20 mouse cellular contexts compared by ENCODE assay signal in the genomic region with DNA sequence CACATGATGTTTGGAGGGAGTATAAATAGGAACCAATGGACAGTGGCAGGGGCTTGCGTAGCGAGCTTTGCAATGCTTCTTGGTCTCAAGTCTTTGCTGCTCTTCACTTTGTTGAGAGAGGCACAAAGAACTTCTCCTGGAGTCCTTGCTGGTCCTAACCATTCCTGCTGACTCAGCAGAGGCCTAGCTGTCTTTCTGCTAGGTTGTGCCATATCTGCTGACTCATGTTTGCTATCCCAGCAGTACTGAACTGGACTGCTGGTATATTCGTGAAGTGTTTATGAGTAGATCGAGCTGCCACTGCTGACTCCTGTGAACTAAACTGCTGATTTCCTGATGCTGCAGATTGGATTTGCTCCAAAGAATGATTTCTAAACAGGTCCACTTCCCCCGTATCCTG. TPM values are rescaled to one million over a fixed set of nuclear protein-coding genes. Genes with fewer than 3 reads are reported as not detected.
DNase-seq lines count a peak whose midpoint lies in the region; ATAC-seq and TF ChIP-seq lines count a peak whose summit lies in the region.
"Had no signal": no experiment of that assay in that cellular context is flagged by ENCODE, and none has a peak within 500 bp of the region (broad histone marks: within the 10 kb centered on the region; RNA-seq: fewer than 3 reads in every experiment).

No protein-coding gene starts in this region.

- no peak for DNase-seq in hindbrain, postnatal 0 days (ENCODE audit: low spot score)
- DNase-seq in 3T3-L1 (ENCODE audit: low read depth, low spot score) (peak; percentile 52), CH12.LX (ENCODE audit: extremely low read depth) (no peak)
- DNase-seq in spleen, postnatal 4 days (ENCODE audit: low spot score in 2 of 2), result no peak
- DNase-seq: adrenal gland, postnatal 10 days; cerebellum, adult 8-10 months; gastrocnemius, adult 2 months; kidney, postnatal 36 days; layer of hippocampus, postnatal 36 days; lung, adult 18-20 months; thymus, adult 2 months had no signal

- no peak overlapping the region for H3K9ac ChIP-seq in hindbrain, postnatal 0 days (replicated peaks; ENCODE audit: low read length)
- no peak overlapping the region for H3K9ac ChIP-seq in hindbrain, embryonic 12.5 days
- no peak overlapping the region for H3K9ac ChIP-seq in CH12.LX (ENCODE audit: insufficient read depth, low read depth)
- H3K9ac ChIP-seq in kidney, embryonic 14.5 days (ENCODE audit: low read depth, low read length), result no peak overlapping the region
- H3K9ac ChIP-seq: kidney, embryonic 15.5 days; liver, embryonic 12.5 days had no signal

- in situ Hi-C loops in CH12.LX (cut with MboI; ENCODE audit: low pct_ligation_motif_present, low pct_unique_long_range_greater_than_20kb, low sequenced_read_pairs), result loop anchor here (10.0 kb wide), 1 partner anchor 75 kb away; a partner anchor contains a TSS

- ATAC-seq in hindbrain, postnatal 0 days, result no peak
- ATAC-seq in hindbrain, embryonic 12.5 days (ENCODE audit: low FRiP score), result no peak
- ATAC-seq in erythroblast, adult 5-6 weeks (replicated peaks; ENCODE audit: low FRiP score, poor library complexity, severe bottlenecking), result peak; percentile 77
- no peak for ATAC-seq in kidney, embryonic 14.5 days (ENCODE audit: low FRiP score, low TSS enrichment)
- ATAC-seq: intestine, postnatal 0 days; liver, embryonic 12.5 days had no signal

- dilution Hi-C loops in CH12.LX (cut with MboI; ENCODE audit: extremely low pct_ligation_motif_present, extremely low pct_unique_long_range_greater_than_20kb, low sequenced_read_pairs), result no loop called here

- no peak overlapping the region for H3K4me3 ChIP-seq in hindbrain, postnatal 0 days (ENCODE audit: low read length)
- no peak overlapping the region for H3K4me3 ChIP-seq in hindbrain, embryonic 12.5 days
- no peak overlapping the region for H3K4me3 ChIP-seq in CH12.LX (replicated peaks in 1 of 3; ENCODE audit: low read depth in 2 of 3, low read length in 2 of 3, poor library complexity in 1 of 3)
- no peak overlapping the region for H3K4me3 ChIP-seq in kidney, embryonic 14.5 days (ENCODE audit: low read length)
- H3K4me3 ChIP-seq: gastrocnemius, adult 2 months; hindbrain, embryonic 10.5 days; kidney, embryonic 15.5 days; liver, embryonic 12.5 days; megakaryocyte, embryonic 14.5 days had no signal

- H3K27me3 ChIP-seq in hindbrain, postnatal 0 days (ENCODE audit: insufficient read depth, low read length), result no peaks in the 10 kb centered on the region
- H3K27me3 ChIP-seq in hindbrain, embryonic 12.5 days, result peaks cover 6% of the 10 kb centered on the region; the same call in 1 of the 2 replicates
- H3K27me3 ChIP-seq in CH12.LX (replicated peaks), result no peaks in the 10 kb centered on the region
- no peaks in the 10 kb centered on the region for H3K27me3 ChIP-seq in kidney, embryonic 14.5 days (ENCODE audit: control insufficient read depth, insufficient read depth, low read length)
- H3K27me3 ChIP-seq: kidney, embryonic 15.5 days had no signal

- WGBS in hindbrain, postnatal 0 days, result 71% methylated on average over 5 of the region's 5 CpGs
- 89% methylated on average over 5 of the region's 5 CpGs for WGBS in hindbrain, embryonic 12.5 days
- WGBS in kidney, embryonic 14.5 days, result 73% methylated on average over 5 of the region's 5 CpGs

- peak overlapping the region; percentile 12; the same call in 1 of the 2 replicates for H3K27ac ChIP-seq in hindbrain, postnatal 0 days
- H3K27ac ChIP-seq in hindbrain, embryonic 12.5 days, result no peak overlapping the region
- H3K27ac ChIP-seq in CH12.LX (ENCODE audit: insufficient read depth, low read depth), result no peak overlapping the region
- H3K27ac ChIP-seq in kidney, embryonic 14.5 days (ENCODE audit: low read depth, low read length), result no peak overlapping the region
- H3K27ac ChIP-seq: gastrocnemius, adult 2 months; hindbrain, embryonic 10.5 days; kidney, embryonic 15.5 days; liver, embryonic 12.5 days; stomach, postnatal 0 days had no signal

- H3K4me2 ChIP-seq in hindbrain, postnatal 0 days (ENCODE audit: low read depth, low read length), result no peak overlapping the region
- no peak overlapping the region for H3K4me2 ChIP-seq in hindbrain, embryonic 12.5 days (replicated peaks)
- H3K4me2 ChIP-seq in CH12.LX (ENCODE audit: insufficient read depth, low read depth, poor library complexity, severe bottlenecking), result no peak overlapping the region
- H3K4me2 ChIP-seq in kidney, embryonic 14.5 days (replicated peaks; ENCODE audit: low read depth, low read length), result no peak overlapping the region
- H3K4me2 ChIP-seq: kidney, embryonic 15.5 days; liver, embryonic 12.5 days had no signal

- no peak for TF ChIP-seq CTCF in hindbrain, postnatal 0 days (IDR thresholded peaks at IDR 0.05; ENCODE audit: low read depth)
- TF ChIP-seq CTCF in CH12.LX (conservative IDR thresholded peaks at IDR 0.05 in 1 of 2, IDR thresholded peaks at IDR 0.05 in 1 of 2; ENCODE audit: low read depth in 2 of 2, low read length in 2 of 2), result no peak

- H3K79me2 ChIP-seq in CH12.LX (replicated peaks; ENCODE audit: control insufficient read depth, extremely low read depth, insufficient read depth, poor library complexity, severe bottlenecking), result no peaks in the 10 kb centered on the region

- TF ChIP-seq POLR2A in CH12.LX (IDR thresholded peaks at IDR 0.05; ENCODE audit: low read depth, low read length), result no peak

- H3K36me3 ChIP-seq in hindbrain, postnatal 0 days (ENCODE audit: insufficient read depth, low read length), result peaks cover 16% of the 10 kb centered on the region; the same call in 1 of the 2 replicates
- peaks cover 6% of the 10 kb centered on the region for H3K36me3 ChIP-seq in hindbrain, embryonic 12.5 days
- H3K36me3 ChIP-seq in CH12.LX (replicated peaks in 1 of 2; ENCODE audit: control insufficient read depth in 1 of 2, insufficient read depth in 1 of 2, low read length in 1 of 2), result peaks cover 0 to 19% of the 10 kb centered on the region in 2 experiments
- H3K36me3 ChIP-seq in kidney, embryonic 14.5 days (ENCODE audit: control insufficient read depth, insufficient read depth, low read length), result no peaks in the 10 kb centered on the region
- H3K36me3 ChIP-seq: kidney, embryonic 15.5 days; liver, embryonic 12.5 days had no signal

- H3K9me3 ChIP-seq in hindbrain, postnatal 0 days (ENCODE audit: low read length), result no peaks in the 10 kb centered on the region
- H3K9me3 ChIP-seq in hindbrain, embryonic 12.5 days (replicated peaks), result no peaks in the 10 kb centered on the region
- H3K9me3 ChIP-seq in CH12.LX (replicated peaks; ENCODE audit: low read length), result no peaks in the 10 kb centered on the region
- no peaks in the 10 kb centered on the region for H3K9me3 ChIP-seq in kidney, embryonic 14.5 days (ENCODE audit: control insufficient read depth, low read length)
- H3K9me3 ChIP-seq: hindbrain, embryonic 10.5 days; kidney, embryonic 15.5 days; liver, embryonic 12.5 days; megakaryocyte, embryonic 14.5 days had no signal

- TF ChIP-seq RAD21 in CH12.LX (IDR thresholded peaks at IDR 0.05; ENCODE audit: low read depth, low read length), result no peak

- 0 out of 2 replicates have a peak, but pooled peaks cover 5% of the 10 kb centered on the region for H3K4me1 ChIP-seq in hindbrain, postnatal 0 days (ENCODE audit: insufficient read depth, low read length)
- H3K4me1 ChIP-seq in hindbrain, embryonic 12.5 days, result no peaks in the 10 kb centered on the region
- H3K4me1 ChIP-seq in CH12.LX (ENCODE audit: control insufficient read depth in 1 of 2, insufficient read depth in 2 of 2), result no peaks in the 10 kb centered on the region
- no peaks in the 10 kb centered on the region for H3K4me1 ChIP-seq in kidney, embryonic 14.5 days (ENCODE audit: control insufficient read depth, insufficient read depth, low read length)
- H3K4me1 ChIP-seq: hindbrain, embryonic 10.5 days; kidney, embryonic 15.5 days; liver, embryonic 12.5 days; megakaryocyte, embryonic 14.5 days had no signal

- no peak for TF ChIP-seq EP300 in CH12.LX (IDR thresholded peaks at IDR 0.05; ENCODE audit: low read length)

TF ChIP-seq in CH12.LX, 34 proteins besides CTCF, POLR2A, EP300 and RAD21:
- TF ChIP-seq USF2 (conservative IDR thresholded peaks at IDR 0.05; ENCODE audit: low read depth, low read length) (no peak), MAFK (IDR thresholded peaks at IDR 0.05; ENCODE audit: insufficient replicate concordance, low read length) (peak; percentile 88)

RNA-seq across cellular contexts. Expression of a gene that starts 23.7 kb away (rescaled TPM):
- 116 and 137 TPM in 2 replicates for total RNA-seq in hindbrain, postnatal 0 days (2014; rRNA removed)
- polyA plus RNA-seq in hindbrain, postnatal 0 days (2015; fragmentation: Nextera tagmentation; extraction: Ambion mirVana), result 21.9 TPM in 2 replicates
- polyA plus RNA-seq in hindbrain, embryonic 12.5 days (2016; fragmentation: Nextera tagmentation; extraction: Ambion mirVana), result 7.6 and 8.2 TPM in 2 replicates
- total RNA-seq in CH12.LX (2012; rRNA removed) (not detected in 2 replicates), CH12.LX (2014; rRNA removed) (not detected in 2 replicates)
- polyA plus RNA-seq in CH12.LX (2012; ENCODE audit: insufficient read length, low read depth), result not detected in 2 replicates
- total RNA-seq in erythroblast, adult 5-6 weeks (2015; ENCODE audit: low replicate concordance), result 0.42 and 0.77 TPM in 2 replicates
- 0.14 and 0.17 TPM in 2 replicates for total RNA-seq in erythroblast, adult 5-6 weeks (2017; ENCODE audit: low replicate concordance)
- 1.4 and 2.6 TPM in 2 replicates for polyA plus RNA-seq in kidney, embryonic 14.5 days (2014; fragmentation: Nextera tagmentation; extraction: Ambion mirVana)

RNA-seq across cellular contexts. Expression of a gene that starts 37.8 kb away (rescaled TPM):
- 61.7 and 63.6 TPM in 2 replicates for total RNA-seq in hindbrain, postnatal 0 days (2014; rRNA removed)
- 56.2 and 56.7 TPM in 2 replicates for polyA plus RNA-seq in hindbrain, postnatal 0 days (2015; fragmentation: Nextera tagmentation; extraction: Ambion mirVana)
- polyA plus RNA-seq in hindbrain, embryonic 12.5 days (2016; fragmentation: Nextera tagmentation; extraction: Ambion mirVana), result 31.0 and 32.4 TPM in 2 replicates
- total RNA-seq in CH12.LX (2012; rRNA removed) (4.3 and 5.1 TPM in 2 replicates), CH12.LX (2014; rRNA removed) (6.2 and 7.3 TPM in 2 replicates)
- polyA plus RNA-seq in CH12.LX (2012; ENCODE audit: insufficient read length, low read depth), result 8.5 and 9.5 TPM in 2 replicates
- 20.0 and 26.1 TPM in 2 replicates for total RNA-seq in erythroblast, adult 5-6 weeks (2015; ENCODE audit: low replicate concordance)
- total RNA-seq in erythroblast, adult 5-6 weeks (2017; ENCODE audit: low replicate concordance), result 24.4 and 40.0 TPM in 2 replicates
- polyA plus RNA-seq in kidney, embryonic 14.5 days (2014; fragmentation: Nextera tagmentation; extraction: Ambion mirVana), result 4.5 and 7.2 TPM in 2 replicates
